Mouse (Mus musculus) liver, embryonic 11.5 days (tissue): ENCODE results near the gene Tbc1d1. TPM values are rescaled to one million over a fixed set of nuclear protein-coding genes. Genes with fewer than 3 reads are reported as not detected.

Experiments
- ATAC-seq: fragments of 200-750 bp; cut with Nextera tagmentation; replicated peaks from 2 replicates; pipeline ENCODE4 v1.8.0; 2017; ENCODE audit warnings: moderate number of reproducible peaks, mild to moderate bottlenecking, moderate TSS enrichment, moderate library complexity; ENCODE audit not compliant: low FRiP score
- DNase-seq: peaks from one replicate; pipeline ENCODE4 v3.0.0-alpha.2; 2017; ENCODE audit warnings: low spot score
- H3K27ac ChIP-seq: fragments of 300-500 bp; sonication (generic); 2 replicates; pipeline ENCODE4 v1.5.1; 2014; ENCODE audit warnings: mild to moderate bottlenecking, low read depth, low read length, control low read depth
- H3K27me3 ChIP-seq: fragments of 300-500 bp; sonication (generic); replicated peaks from 2 replicates; pipeline ENCODE4 v1.6.1; 2014; ENCODE audit warnings: low read length, mixed read lengths; ENCODE audit not compliant: control insufficient read depth, insufficient read depth
- H3K36me3 ChIP-seq: fragments of 300-500 bp; sonication (generic); 2 replicates; pipeline ENCODE4 v1.6.1; 2014; ENCODE audit warnings: mild to moderate bottlenecking, low read length, moderate library complexity, mixed read lengths; ENCODE audit not compliant: control insufficient read depth, insufficient read depth
- H3K4me1 ChIP-seq: fragments of 300-500 bp; sonication (generic); replicated peaks from 2 replicates; pipeline ENCODE4 v1.6.1; 2014; ENCODE audit warnings: low read length, mixed read lengths; ENCODE audit not compliant: control insufficient read depth, insufficient read depth
- H3K4me2 ChIP-seq: fragments of 300-500 bp; sonication (generic); 2 replicates; pipeline ENCODE4 v1.6.1; 2014; ENCODE audit warnings: mild to moderate bottlenecking, control low read depth, moderate library complexity
- H3K4me3 ChIP-seq: fragments of 300-500 bp; sonication (generic); 2 replicates; pipeline ENCODE4 v1.5.1; 2014; ENCODE audit warnings: low read depth, low read length, control low read depth
- H3K9ac ChIP-seq: fragments of 300-500 bp; sonication (generic); 2 replicates; pipeline ENCODE4 v1.6.1; 2014; ENCODE audit warnings: low read depth, low read length, control low read depth
- H3K9me3 ChIP-seq: fragments of 300-500 bp; sonication (generic); 2 replicates; pipeline ENCODE4 v1.6.1; 2016; ENCODE audit warnings: low read length, inconsistent platforms, mixed read lengths; ENCODE audit not compliant: control insufficient read depth
- WGBS: fragments of 180-500 bp; shearing (Covaris S2); extraction: QIAGEN DNeasy Blood & Tissue Kit; methylation state at CpG from one replicate; pipeline ENCODE4 v1.1.7; 2014; 5-methylcytosine and 5-hydroxymethylcytosine counted together
- polyA plus RNA-seq: library from polyadenylated mRNA; unstranded; fragments of >200 nt; fragmentation: Nextera tagmentation; extraction: Ambion mirVana; gene quantifications from 2 replicates; pipeline ENCODE4 v1.2.1, GENCODE M21; 2014

The Tbc1d1 gene
- polyA plus RNA-seq, 1 experiment from 2014 or later, result 25.6 TPM

- no peaks in the 10 kb centered on the region for H3K9me3 ChIP-seq
- H3K4me3 ChIP-seq, result no peak overlapping the region
- DNase-seq (no peak), ATAC-seq (peak; percentile 16; the same call in 1 of the 2 replicates)
- H3K36me3 ChIP-seq, result no peaks in the 10 kb centered on the region
- no peak overlapping the region for H3K27ac ChIP-seq
- peaks cover 22% of the 10 kb centered on the region for H3K4me1 ChIP-seq
- peaks cover 11% of the 10 kb centered on the region for H3K27me3 ChIP-seq
- 22% methylated on average over 4 of the region's 4 CpGs for WGBS
- H3K9ac ChIP-seq, result no peak overlapping the region
- H3K4me2 ChIP-seq, result peak overlapping the region; percentile 100
These were observed 2.4 kb downstream of the Tbc1d1 start for GRCm38 (mm10) chr5:64158501-64158900.

GRCm38 (mm10) chr5:64159065-64159780 is 3.1 kb downstream of the Tbc1d1 start:
- peak overlapping the region; percentile 52 for H3K9ac ChIP-seq
- peaks cover 22% of the 10 kb centered on the region for H3K4me1 ChIP-seq
- peak overlapping the region; percentile 100 for H3K4me2 ChIP-seq
- H3K4me3 ChIP-seq, result peak overlapping the region; percentile 58
- WGBS, result under 1% methylated on average over 38 of the region's 39 CpGs
- H3K36me3 ChIP-seq, result no peaks in the 10 kb centered on the region
- DNase-seq (peak; percentile 66), ATAC-seq (peak; percentile 8)
- H3K27ac ChIP-seq, result no peak overlapping the region
- peaks cover 11% of the 10 kb centered on the region for H3K27me3 ChIP-seq
- H3K9me3 ChIP-seq, result no peaks in the 10 kb centered on the region

- Histone ChIP-seq H3K9ac (peak overlapping the region; percentile 52), H3K4me1 (peaks cover 22% of the 10 kb centered on the region), H3K27ac (no peak overlapping the region), H3K4me3 (peak overlapping the region; percentile 58), H3K27me3 (peaks cover 11% of the 10 kb centered on the region), H3K4me2 (peak overlapping the region; percentile 100), H3K9me3 (no peaks in the 10 kb centered on the region), H3K36me3 (no peaks in the 10 kb centered on the region)
- DNase-seq, result peak; percentile 79
- peak; percentile 55 for ATAC-seq
- WGBS, result under 1% methylated on average over 59 of the region's 63 CpGs
These were observed 3.9 kb downstream of the Tbc1d1 start for GRCm38 (mm10) chr5:64159781-64160704.

- WGBS, result under 1% methylated on average over 23 of the region's 23 CpGs
- DNase-seq (peak; percentile 41), ATAC-seq (0 out of 2 replicates have a peak, but pooled peaks have one; percentile 1)
- Histone ChIP-seq H3K9ac (peak overlapping the region; percentile 52), H3K9me3 (no peaks in the 10 kb centered on the region), H3K4me1 (peaks cover 22% of the 10 kb centered on the region), H3K27ac (no peak overlapping the region), H3K4me3 (peak overlapping the region; percentile 58), H3K27me3 (peaks cover 11% of the 10 kb centered on the region), H3K36me3 (no peaks in the 10 kb centered on the region), H3K4me2 (peak overlapping the region; percentile 100)
These were observed 4.7 kb downstream of the Tbc1d1 start for GRCm38 (mm10) chr5:64160705-64161391.

GRCm38 (mm10) chr5:64161917-64162316 is 5.8 kb downstream of the Tbc1d1 start:
- H3K9me3 ChIP-seq, result no peaks in the 10 kb centered on the region
- H3K27me3 ChIP-seq, result peaks cover 11% of the 10 kb centered on the region
- H3K4me3 ChIP-seq, result peak overlapping the region; percentile 58; the same call in 1 of the 2 replicates
- peak overlapping the region; percentile 100 for H3K4me2 ChIP-seq
- peaks cover 14% of the 10 kb centered on the region for H3K4me1 ChIP-seq
- H3K9ac ChIP-seq, result no peak overlapping the region
- no peak for ATAC-seq
- H3K27ac ChIP-seq, result no peak overlapping the region
- DNase-seq, result no peak
- WGBS, result 46% methylated on average over 3 of the region's 3 CpGs
- H3K36me3 ChIP-seq, result no peaks in the 10 kb centered on the region

GRCm38 (mm10) chr5:64162582-64162981 is 6.5 kb downstream of the Tbc1d1 start:
- H3K4me3 ChIP-seq, result no peak overlapping the region

GRCm38 (mm10) chr5:64164414-64164813 is 8.3 kb downstream of the Tbc1d1 start:
- ATAC-seq (no peak), DNase-seq (no peak)
- peaks cover 7% of the 10 kb centered on the region; the same call in 1 of the 2 replicates for H3K4me1 ChIP-seq
- no peaks in the 10 kb centered on the region for H3K36me3 ChIP-seq
- no peaks in the 10 kb centered on the region for H3K9me3 ChIP-seq
- no peak overlapping the region for H3K27ac ChIP-seq
- WGBS, result 85% methylated on average over 3 of the region's 3 CpGs
- no peak overlapping the region for H3K4me2 ChIP-seq
- no peak overlapping the region for H3K4me3 ChIP-seq
- peaks cover 5% of the 10 kb centered on the region for H3K27me3 ChIP-seq
- no peak overlapping the region for H3K9ac ChIP-seq

More at GRCm38 (mm10) chr5:64162582-64162981, 6.5 kb downstream of the Tbc1d1 start:
- Histone ChIP-seq H3K4me1 (peaks cover 14% of the 10 kb centered on the region), H3K27me3 (peaks cover 11% of the 10 kb centered on the region), H3K27ac (no peak overlapping the region), H3K9me3 (no peaks in the 10 kb centered on the region), H3K36me3 (no peaks in the 10 kb centered on the region), H3K4me2 (no peak overlapping the region), H3K9ac (no peak overlapping the region)
- ATAC-seq, result no peak
- 83% methylated on average over 5 of the region's 5 CpGs for WGBS
- no peak for DNase-seq

- WGBS, result 79% methylated on average over 2 of the region's 2 CpGs
- H3K4me1 ChIP-seq, result peaks cover 7% of the 10 kb centered on the region; the same call in 1 of the 2 replicates
These were observed 9.7 kb downstream of the Tbc1d1 start for GRCm38 (mm10) chr5:64165826-64166225.

More at GRCm38 (mm10) chr5:64165826-64166225, 9.7 kb downstream of the Tbc1d1 start:
- H3K27me3 ChIP-seq, result no peaks in the 10 kb centered on the region
- no peak overlapping the region for H3K27ac ChIP-seq
- no peaks in the 10 kb centered on the region for H3K9me3 ChIP-seq
- no peak overlapping the region for H3K4me2 ChIP-seq
- H3K4me3 ChIP-seq, result no peak overlapping the region
- H3K36me3 ChIP-seq, result no peaks in the 10 kb centered on the region
- ATAC-seq, result no peak
- DNase-seq, result no peak
- no peak overlapping the region for H3K9ac ChIP-seq
